Mouse (Mus musculus) C2C12 (cell line): ENCODE measurements at regions not wholly inside any gene's neighbourhood (a gene's known extent, or its start where the extent isn't known, plus 50 kb on each side); places are given as distances from the start of the nearest gene placed in this dataset.

Experiments
- H3K27me3 ChIP-seq: one replicate; pipeline ENCODE4 v1.6.1; 2011; ENCODE audit not compliant: control insufficient read depth, insufficient read depth, insufficient read length
- H3K36me3 ChIP-seq: one replicate; pipeline ENCODE4 v1.6.1; 2011; ENCODE audit not compliant: control insufficient read depth, insufficient read depth
- H3K4me3 ChIP-seq: one replicate; pipeline ENCODE4 v1.5.1; 2011; ENCODE audit warnings: mild to moderate bottlenecking, control low read depth; ENCODE audit not compliant: poor library complexity, insufficient read depth, severe bottlenecking
- H3K79me2 ChIP-seq: one replicate; pipeline ENCODE4 v1.6.1; 2011; ENCODE audit not compliant: control insufficient read depth, insufficient read depth
- H3K79me3 ChIP-seq: one replicate; pipeline ENCODE4 v1.6.1; 2011; ENCODE audit warnings: low read depth, control low read depth
- H3ac ChIP-seq: one replicate; pipeline ENCODE3; 2011; ENCODE audit warnings: low read depth; ENCODE audit not compliant: control insufficient read depth, insufficient read length
- CEBPB ChIP-seq: IDR thresholded peaks from one replicate; pipeline ENCODE4 v1.6.1; 2011; ENCODE audit warnings: low read depth, mild to moderate bottlenecking, control low read depth, moderate library complexity
- CTCF ChIP-seq: IDR thresholded peaks from one replicate; pipeline ENCODE4 v1.5.1; 2011; ENCODE audit not compliant: control insufficient read depth, insufficient read depth, insufficient read length
- FOSL1 ChIP-seq: IDR thresholded peaks from one replicate; pipeline ENCODE4 v1.8.0; 2011; ENCODE audit warnings: mild to moderate bottlenecking, low read length; ENCODE audit not compliant: poor library complexity, insufficient read depth, severe bottlenecking
- MAX ChIP-seq: IDR thresholded peaks from one replicate; pipeline ENCODE4 v1.6.1; 2011; ENCODE audit warnings: mild to moderate bottlenecking, control low read depth
- MYOD1 ChIP-seq: IDR thresholded peaks from one replicate; pipeline ENCODE4 v1.6.1; 2011; ENCODE audit warnings: low read depth; ENCODE audit not compliant: control insufficient read depth, insufficient read length
- MYOG ChIP-seq: IDR thresholded peaks from one replicate; pipeline ENCODE4 v1.6.1; 2011; ENCODE audit not compliant: control insufficient read depth, insufficient read length; ENCODE audit errors: extremely low read depth
- USF1 ChIP-seq: IDR thresholded peaks from one replicate; pipeline ENCODE4 v1.6.1; 2011; ENCODE audit warnings: low read depth, mild to moderate bottlenecking, control low read depth, moderate library complexity

DNA sequence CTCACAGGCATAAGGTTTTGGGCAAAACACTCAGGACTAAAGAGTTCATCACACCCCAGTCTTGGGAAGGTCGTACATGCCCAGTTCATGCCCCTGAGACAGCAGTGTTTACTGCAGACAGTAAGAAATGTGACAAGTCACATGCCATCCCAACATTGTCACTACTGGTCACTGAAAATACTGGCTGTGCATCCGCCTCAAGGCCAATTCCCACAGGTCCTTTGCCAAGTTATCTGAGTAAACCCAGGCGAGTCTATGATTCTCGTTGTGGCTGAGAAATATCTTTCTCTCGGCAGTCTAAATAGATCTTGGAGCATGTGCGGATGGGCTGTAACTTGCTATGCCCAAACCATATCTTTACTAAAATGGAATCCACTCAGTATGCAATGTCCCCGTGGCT lies 128.9 kb upstream of the Ednrb start:
- Histone ChIP-seq H3K79me2 (no peaks in the 10 kb centered on the region), H3K79me3 (no peaks in the 10 kb centered on the region), H3K36me3 (no peaks in the 10 kb centered on the region), H3ac (no peak overlapping the region), H3K27me3 (no peaks in the 10 kb centered on the region), H3K4me3 (no peak overlapping the region)
- TF ChIP-seq MYOD1, result no peak

- Histone ChIP-seq H3ac (no peak overlapping the region), H3K79me3 (no peaks in the 10 kb centered on the region), H3K4me3 (no peak overlapping the region), H3K27me3 (no peaks in the 10 kb centered on the region), H3K36me3 (no peaks in the 10 kb centered on the region), H3K79me2 (no peaks in the 10 kb centered on the region)
- TF ChIP-seq CEBPB (no peak), MYOG (no peak), USF1 (no peak), CTCF (no peak), MAX (no peak), MYOD1 (no peak), FOSL1 (no peak)
Measured at GRCm38 (mm10) chr14:103969305-103969704, 125.1 kb upstream of the Ednrb start.

DNA sequence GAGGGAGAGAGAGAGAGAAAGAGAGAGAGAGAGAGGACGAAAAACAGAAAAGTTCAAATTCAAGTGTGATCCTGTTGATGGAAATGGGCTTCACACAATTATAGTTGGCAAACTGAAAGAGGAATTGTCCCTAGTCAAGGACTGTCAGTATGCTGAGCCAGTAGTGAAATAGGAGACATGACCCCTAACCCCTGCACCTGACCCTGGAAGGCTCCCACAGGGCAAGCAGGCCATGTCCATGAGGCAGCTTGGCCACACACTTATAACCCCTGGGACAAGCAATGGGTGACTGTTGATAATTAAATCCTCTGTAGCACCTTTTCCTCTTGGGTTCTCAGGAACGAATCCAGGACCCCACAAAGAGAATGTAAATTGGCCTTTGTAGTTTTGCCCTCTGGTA lies 122.1 kb upstream of the Ednrb start:
- no peak for TF ChIP-seq CEBPB
- TF ChIP-seq MYOD1, result no peak
- no peak for TF ChIP-seq MAX
- TF ChIP-seq USF1, result no peak
- TF ChIP-seq MYOG, result no peak
- TF ChIP-seq CTCF, result no peak
- no peak for TF ChIP-seq FOSL1
- Histone ChIP-seq H3K79me2 (no peaks in the 10 kb centered on the region), H3K79me3 (no peaks in the 10 kb centered on the region), H3K36me3 (no peaks in the 10 kb centered on the region), H3ac (no peak overlapping the region), H3K4me3 (no peak overlapping the region), H3K27me3 (no peaks in the 10 kb centered on the region)

GRCm38 (mm10) chr14:103962303-103962881 lies 118.2 kb upstream of the Ednrb start:
- Histone ChIP-seq H3K27me3 (no peaks in the 10 kb centered on the region), H3K4me3 (no peak overlapping the region)
- no peak for TF ChIP-seq MAX
- TF ChIP-seq MYOD1, result no peak
- no peak for TF ChIP-seq USF1
- TF ChIP-seq MYOG, result no peak
- TF ChIP-seq CEBPB, result no peak
- no peak for TF ChIP-seq CTCF
- no peak for TF ChIP-seq FOSL1

DNA sequence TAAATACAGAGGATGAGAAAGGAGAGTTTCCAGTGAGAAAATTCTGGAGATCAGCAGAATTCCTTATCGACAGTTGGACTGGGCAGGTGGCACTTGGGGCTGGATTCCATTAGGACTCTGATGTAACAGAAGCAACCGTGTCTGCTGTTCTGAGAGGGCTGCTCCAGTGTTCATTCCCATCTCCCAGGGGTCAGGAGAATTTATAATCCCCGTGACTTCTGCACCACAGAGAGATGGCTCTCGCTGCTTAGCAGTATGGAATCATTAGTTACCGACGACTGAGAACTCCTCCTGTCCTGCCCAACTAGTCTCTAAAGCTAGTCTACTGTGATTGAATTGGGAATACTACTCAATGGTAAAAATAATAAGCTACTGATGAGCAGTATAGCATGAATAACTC lies 107.7 kb upstream of the Ednrb start:
- no peaks in the 10 kb centered on the region for H3K36me3 ChIP-seq
- H3K79me3 ChIP-seq, result no peaks in the 10 kb centered on the region
- TF ChIP-seq MYOG (no peak), CEBPB (no peak), CTCF (no peak), MYOD1 (no peak), USF1 (no peak), MAX (no peak), FOSL1 (no peak)
- no peak overlapping the region for H3K4me3 ChIP-seq
- H3K79me2 ChIP-seq, result no peaks in the 10 kb centered on the region
- no peak overlapping the region for H3ac ChIP-seq
- no peaks in the 10 kb centered on the region for H3K27me3 ChIP-seq

More at GRCm38 (mm10) chr14:103962303-103962881, 118.2 kb upstream of the Ednrb start:
- H3K79me3 ChIP-seq, result no peaks in the 10 kb centered on the region
- H3K79me2 ChIP-seq, result no peaks in the 10 kb centered on the region
- no peaks in the 10 kb centered on the region for H3K36me3 ChIP-seq
- no peak overlapping the region for H3ac ChIP-seq

- Histone ChIP-seq H3K36me3 (no peaks in the 10 kb centered on the region), H3K4me3 (no peak overlapping the region), H3K79me3 (no peaks in the 10 kb centered on the region), H3K27me3 (no peaks in the 10 kb centered on the region), H3ac (no peak overlapping the region), H3K79me2 (no peaks in the 10 kb centered on the region)
- no peak for TF ChIP-seq MYOG
- TF ChIP-seq CTCF, result no peak
- TF ChIP-seq MAX, result no peak
- no peak for TF ChIP-seq FOSL1
- no peak for TF ChIP-seq CEBPB
Measured at GRCm38 (mm10) chr14:103949950-103950349, 105.7 kb upstream of the Ednrb start.
